Mouse (Mus musculus) olfactory bulb, adult 2 months (tissue): ENCODE data around the gene Lrrc8c.

Experiments
- CTCF ChIP-seq: fragments of 200-500 bp; IDR thresholded peaks from 2 replicates; pipeline ENCODE4 v1.5.1; 2012; ENCODE audit warnings: low read depth, mild to moderate bottlenecking, low read length, moderate library complexity; ENCODE audit not compliant: insufficient read depth
- POLR2A ChIP-seq: fragments of 200-500 bp; IDR thresholded peaks from 2 replicates; pipeline ENCODE4 v1.6.1; 2012; ENCODE audit warnings: mild to moderate bottlenecking, low read depth, low read length, moderate library complexity; ENCODE audit not compliant: insufficient read depth

- TF ChIP-seq CTCF (no peak), POLR2A (no peak)
These were observed 4.3 kb downstream of the Lrrc8c start for GRCm38 (mm10) chr5:105523452-105523851.
